Mouse (Mus musculus): ENCODE results near the gene Dnajc13.

- no peak for TF ChIP-seq CTCF (IDR thresholded peaks at IDR 0.05; ENCODE audit: borderline replicate concordance, extremely low read depth, insufficient read depth, insufficient read length)
- TF ChIP-seq POLR2A (IDR thresholded peaks at IDR 0.05; ENCODE audit: borderline replicate concordance, extremely low read depth, insufficient read depth, insufficient read length, poor library complexity, severe bottlenecking): no peak
Measured at GRCm38 (mm10) chr9:104247307-104247987, 15.3 kb downstream of the Dnajc13 start.

Data from brain, embryonic 14.5 days (tissue).